Mouse (Mus musculus): ENCODE measurements around the gene Thrap3.
"Not testable (repeated sequence)": the region's sequence is repeated elsewhere in the genome, so short reads cannot be mapped to it uniquely, and the experiment has no call there.

- not testable (repeated sequence) for TF ChIP-seq POLR2A (IDR thresholded peaks at IDR 0.05; ENCODE audit: insufficient read length, low read depth); TCF12 (IDR thresholded peaks at IDR 0.05; ENCODE audit: insufficient read depth, poor library complexity, severe bottlenecking); USF1 (IDR thresholded peaks at IDR 0.05; ENCODE audit: low read depth)
Measured at GRCm38 (mm10) chr4:126219540-126219939, 17.0 kb upstream of the Thrap3 start.
